Mouse (Mus musculus): ENCODE measurements around the gene Abcg5. TPM values are rescaled to one million over a fixed set of nuclear protein-coding genes. Genes with fewer than 3 reads are reported as not detected.

Abcg5 gene
- polyA plus RNA-seq, 1 experiment from 2014 or later: 1.5 TPM

DNA sequence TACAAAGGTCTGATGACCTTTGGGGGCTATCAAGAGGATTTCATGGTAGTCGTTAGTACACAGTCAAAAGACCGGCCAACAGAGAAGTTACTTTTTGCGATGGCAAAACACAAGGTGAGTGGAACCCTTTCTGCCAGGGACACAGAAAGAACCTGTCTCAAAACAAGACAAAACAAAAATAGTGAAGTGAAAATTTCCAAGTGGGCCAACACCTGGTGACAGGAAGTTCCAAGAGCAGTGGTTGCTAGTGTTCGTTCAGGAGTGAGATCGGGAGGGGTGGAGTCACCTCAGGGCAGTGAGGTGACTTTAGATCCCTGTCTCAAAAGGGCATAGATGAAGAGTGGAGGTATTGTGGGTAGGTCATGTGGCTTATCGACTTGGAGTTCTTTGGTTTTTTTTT, 64.9 kb downstream of the Abcg5 start:
- ATAC-seq: no peak
- WGBS: 93% methylated on average over 6 of the region's 6 CpGs
- Histone ChIP-seq H3K4me3 (ENCODE audit: low read depth, low read length) (no peak overlapping the region), H3K4me2 (ENCODE audit: low read length) (no peak overlapping the region), H3K9ac (ENCODE audit: low read depth, low read length) (no peak overlapping the region), H3K4me1 (ENCODE audit: control insufficient read depth, insufficient read depth, low read length) (no peaks in the 10 kb centered on the region), H3K9me3 (replicated peaks; ENCODE audit: control insufficient read depth, low read length, poor library complexity, severe bottlenecking) (no peaks in the 10 kb centered on the region), H3K36me3 (ENCODE audit: control insufficient read depth, insufficient read depth, low read length) (no peaks in the 10 kb centered on the region), H3K27ac (ENCODE audit: low read length) (no peak overlapping the region), H3K27me3 (ENCODE audit: control insufficient read depth, insufficient read depth, low read depth, low read length) (no peaks in the 10 kb centered on the region)

DNA sequence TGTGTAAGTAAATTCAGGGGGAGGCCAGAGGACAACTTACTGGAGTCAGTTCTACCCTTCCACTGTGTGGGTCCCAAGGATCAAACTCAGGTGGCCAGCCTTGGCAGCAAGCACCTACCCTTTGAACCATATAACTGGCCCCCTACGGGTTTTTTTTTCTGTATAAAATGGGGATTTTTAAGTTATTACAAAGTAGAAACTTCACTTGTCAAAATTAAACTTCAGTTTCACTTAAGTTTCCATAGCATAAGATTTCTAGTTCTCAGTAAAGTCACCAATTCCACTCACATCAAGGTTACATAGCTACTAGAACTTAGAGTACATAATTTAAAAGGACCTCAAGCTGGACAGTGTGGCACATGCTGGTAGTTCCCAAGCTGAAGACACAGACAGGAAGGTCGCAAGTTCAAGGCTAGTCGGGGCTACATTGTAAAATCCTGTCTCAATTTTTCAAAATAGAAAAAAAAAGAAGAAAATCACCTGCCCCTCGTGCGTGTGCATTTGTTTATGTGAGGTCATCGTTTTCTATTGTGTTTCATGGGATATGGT, 66.2 kb downstream of the Abcg5 start:
- no peak overlapping the region for H3K4me3 ChIP-seq (ENCODE audit: low read depth, low read length)
- 84% methylated on average over 6 of the region's 6 CpGs for whole genome bisulfite sequencing

DNA sequence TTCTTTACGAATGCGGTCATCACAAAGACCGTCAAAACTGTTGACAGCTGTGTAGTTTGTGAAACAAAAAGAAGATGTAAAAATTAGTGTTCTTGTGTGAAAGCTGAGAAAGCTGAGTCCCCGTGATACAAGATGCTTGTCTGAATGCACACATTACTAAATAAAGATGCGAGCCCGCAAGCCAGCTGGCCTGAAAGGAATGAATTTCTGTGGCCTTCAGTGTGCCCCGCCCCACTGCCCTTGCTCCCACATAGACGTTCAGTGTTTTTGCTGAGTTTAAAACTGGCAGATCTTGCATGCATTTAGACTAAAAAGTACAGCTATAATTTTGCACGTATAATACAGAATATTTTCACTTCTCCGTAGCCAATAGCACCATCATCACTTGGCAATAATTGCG, 67.0 kb downstream of the Abcg5 start:
- H3K9ac ChIP-seq (ENCODE audit: low read depth, low read length): no peak overlapping the region
- H3K36me3 ChIP-seq (ENCODE audit: control insufficient read depth, insufficient read depth, low read length): no peaks in the 10 kb centered on the region
- no peaks in the 10 kb centered on the region for H3K4me1 ChIP-seq (ENCODE audit: control insufficient read depth, insufficient read depth, low read length)
- ATAC-seq: no peak
- 81% methylated on average over 11 of the region's 11 CpGs for WGBS
- no peak overlapping the region for H3K4me3 ChIP-seq (ENCODE audit: low read depth, low read length)
- H3K27ac ChIP-seq (ENCODE audit: low read length): no peak overlapping the region
- H3K27me3 ChIP-seq (ENCODE audit: control insufficient read depth, insufficient read depth, low read depth, low read length): no peaks in the 10 kb centered on the region
- H3K4me2 ChIP-seq (ENCODE audit: low read length): no peak overlapping the region
- H3K9me3 ChIP-seq (replicated peaks; ENCODE audit: control insufficient read depth, low read length, poor library complexity, severe bottlenecking): no peaks in the 10 kb centered on the region

More for the DNA sequence above, 66.2 kb downstream of the Abcg5 start:
- Histone ChIP-seq H3K27me3 (ENCODE audit: control insufficient read depth, insufficient read depth, low read depth, low read length) (no peaks in the 10 kb centered on the region), H3K9ac (ENCODE audit: low read depth, low read length) (no peak overlapping the region), H3K36me3 (ENCODE audit: control insufficient read depth, insufficient read depth, low read length) (no peaks in the 10 kb centered on the region), H3K4me2 (ENCODE audit: low read length) (no peak overlapping the region), H3K9me3 (replicated peaks; ENCODE audit: control insufficient read depth, low read length, poor library complexity, severe bottlenecking) (no peaks in the 10 kb centered on the region), H3K27ac (ENCODE audit: low read length) (no peak overlapping the region), H3K4me1 (ENCODE audit: control insufficient read depth, insufficient read depth, low read length) (no peaks in the 10 kb centered on the region)
- no peak for ATAC-seq

DNA sequence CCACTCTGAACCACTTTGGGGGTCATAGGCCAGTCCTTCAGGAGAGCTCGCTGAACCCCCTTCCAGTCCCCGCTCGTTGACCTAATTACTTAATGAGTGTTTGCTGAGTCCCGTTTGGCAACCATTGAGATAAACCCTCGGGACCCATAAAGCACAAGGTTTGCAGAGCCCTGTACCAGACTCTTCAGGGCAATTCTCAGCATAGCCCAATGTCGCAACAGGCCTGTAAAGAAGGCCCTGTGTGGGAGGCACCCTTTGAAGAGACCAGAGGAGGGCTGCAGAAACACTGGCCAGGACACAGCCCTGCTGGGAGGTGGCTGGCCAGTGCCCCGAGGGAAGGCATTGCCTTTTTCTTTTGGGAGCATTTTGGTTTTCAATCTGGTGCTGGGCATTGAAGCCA, 70.8 kb downstream of the Abcg5 start:
- Histone ChIP-seq H3K4me1 (ENCODE audit: control insufficient read depth, insufficient read depth, low read length) (no peaks in the 10 kb centered on the region), H3K9ac (ENCODE audit: low read depth, low read length) (no peak overlapping the region), H3K4me3 (ENCODE audit: low read depth, low read length) (no peak overlapping the region), H3K9me3 (replicated peaks; ENCODE audit: control insufficient read depth, low read length, poor library complexity, severe bottlenecking) (no peaks in the 10 kb centered on the region), H3K27me3 (ENCODE audit: control insufficient read depth, insufficient read depth, low read depth, low read length) (no peaks in the 10 kb centered on the region), H3K36me3 (ENCODE audit: control insufficient read depth, insufficient read depth, low read length) (no peaks in the 10 kb centered on the region), H3K27ac (ENCODE audit: low read length) (no peak overlapping the region), H3K4me2 (ENCODE audit: low read length) (no peak overlapping the region)
- 87% methylated on average over 7 of the region's 7 CpGs for WGBS
- no peak for ATAC-seq

DNA sequence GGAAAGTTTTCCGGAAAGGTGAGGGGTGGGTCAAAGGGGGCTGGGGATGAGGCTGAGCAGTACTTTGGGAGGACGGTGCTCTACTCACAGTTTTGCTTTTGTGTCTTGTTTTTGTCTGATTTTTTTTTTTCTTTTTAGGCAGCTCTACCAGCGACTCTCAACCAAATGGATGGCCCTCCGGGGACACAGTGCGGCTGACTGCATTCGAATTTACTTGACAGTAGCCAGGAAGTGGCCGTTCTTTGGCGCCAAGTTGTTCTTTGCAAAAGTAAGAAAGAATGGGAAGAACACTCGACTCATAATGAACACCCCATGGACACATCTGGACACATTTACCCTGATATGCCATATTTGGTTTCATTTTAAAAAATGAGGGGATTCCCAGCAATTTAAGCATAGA, 71.3 kb downstream of the Abcg5 start:
- Histone ChIP-seq H3K27me3 (ENCODE audit: control insufficient read depth, insufficient read depth, low read depth, low read length) (no peaks in the 10 kb centered on the region), H3K4me2 (ENCODE audit: low read length) (no peak overlapping the region), H3K9me3 (replicated peaks; ENCODE audit: control insufficient read depth, low read length, poor library complexity, severe bottlenecking) (no peaks in the 10 kb centered on the region), H3K4me1 (ENCODE audit: control insufficient read depth, insufficient read depth, low read length) (no peaks in the 10 kb centered on the region), H3K36me3 (ENCODE audit: control insufficient read depth, insufficient read depth, low read length) (no peaks in the 10 kb centered on the region), H3K27ac (ENCODE audit: low read length) (no peak overlapping the region), H3K4me3 (ENCODE audit: low read depth, low read length) (no peak overlapping the region), H3K9ac (ENCODE audit: low read depth, low read length) (no peak overlapping the region)
- 92% methylated on average over 9 of the region's 9 CpGs for WGBS
- no peak for ATAC-seq

DNA sequence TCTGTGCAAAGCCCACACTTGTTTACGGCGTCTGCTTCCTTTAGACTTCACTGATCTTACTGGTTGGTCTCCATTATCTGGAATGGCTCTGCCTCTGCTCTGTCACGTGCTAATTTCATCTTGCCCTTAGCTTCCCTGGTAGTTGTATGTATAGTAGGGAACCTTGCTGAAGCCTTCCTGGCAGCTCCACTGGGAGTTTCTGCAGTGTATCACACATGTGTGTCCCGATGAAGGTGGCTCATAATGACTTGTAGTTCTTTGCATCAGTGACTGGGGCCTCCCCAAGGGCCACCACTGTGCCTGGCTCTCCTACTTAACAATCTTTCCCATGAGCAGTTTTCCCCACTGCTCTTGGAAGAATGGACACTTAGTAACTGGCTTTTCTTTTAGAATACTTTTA, 74.2 kb downstream of the Abcg5 start:
- no peak overlapping the region for H3K4me2 ChIP-seq (ENCODE audit: low read length)
- no peak for ATAC-seq
- H3K9ac ChIP-seq (ENCODE audit: low read depth, low read length): no peak overlapping the region
- no peak overlapping the region for H3K4me3 ChIP-seq (ENCODE audit: low read depth, low read length)
- no peaks in the 10 kb centered on the region for H3K27me3 ChIP-seq (ENCODE audit: control insufficient read depth, insufficient read depth, low read depth, low read length)
- WGBS: 74% methylated on average over 4 of the region's 4 CpGs
- H3K9me3 ChIP-seq (replicated peaks; ENCODE audit: control insufficient read depth, low read length, poor library complexity, severe bottlenecking): no peaks in the 10 kb centered on the region
- no peaks in the 10 kb centered on the region for H3K4me1 ChIP-seq (ENCODE audit: control insufficient read depth, insufficient read depth, low read length)
- no peaks in the 10 kb centered on the region for H3K36me3 ChIP-seq (ENCODE audit: control insufficient read depth, insufficient read depth, low read length)
- H3K27ac ChIP-seq (ENCODE audit: low read length): no peak overlapping the region

Other genes with a start within 250 kb of the Abcg5 start
- 6.5 and 7.3 TPM in 2 replicates for gene Thada, start 216.8 kb downstream of the Abcg5 start, polyA plus RNA-seq (2015; fragmentation: Nextera tagmentation; extraction: Ambion mirVana)
- gene Plekhh2, start 171.1 kb downstream of the Abcg5 start, polyA plus RNA-seq (2015; fragmentation: Nextera tagmentation; extraction: Ambion mirVana): 1.9 and 2.3 TPM in 2 replicates
- 38.8 and 40.6 TPM in 2 replicates for gene Dync2li1, start 56.5 kb downstream of the Abcg5 start, polyA plus RNA-seq (2015; fragmentation: Nextera tagmentation; extraction: Ambion mirVana)
- gene Abcg8, start 6.7 kb downstream of the Abcg5 start, polyA plus RNA-seq (2015; fragmentation: Nextera tagmentation; extraction: Ambion mirVana): 0.08 TPM in 1 of 2 replicates, not detected in the other
- 47.5 and 51.0 TPM in 2 replicates for gene Lrpprc, start 107.8 kb upstream of the Abcg5 start, polyA plus RNA-seq (2015; fragmentation: Nextera tagmentation; extraction: Ambion mirVana)